Mouse (Mus musculus) 416B (cell line): ENCODE data around the gene Gm36210.
"Not testable (repeated sequence)": the region's sequence is repeated elsewhere in the genome, so short reads cannot be mapped to it uniquely, and the experiment has no call there.

ENCODE experiments used
- DNase-seq: peaks from one replicate; pipeline ENCODE4 v3.0.0; 2011; ENCODE audit warnings: low read depth

Gm36210 gene

DNA sequence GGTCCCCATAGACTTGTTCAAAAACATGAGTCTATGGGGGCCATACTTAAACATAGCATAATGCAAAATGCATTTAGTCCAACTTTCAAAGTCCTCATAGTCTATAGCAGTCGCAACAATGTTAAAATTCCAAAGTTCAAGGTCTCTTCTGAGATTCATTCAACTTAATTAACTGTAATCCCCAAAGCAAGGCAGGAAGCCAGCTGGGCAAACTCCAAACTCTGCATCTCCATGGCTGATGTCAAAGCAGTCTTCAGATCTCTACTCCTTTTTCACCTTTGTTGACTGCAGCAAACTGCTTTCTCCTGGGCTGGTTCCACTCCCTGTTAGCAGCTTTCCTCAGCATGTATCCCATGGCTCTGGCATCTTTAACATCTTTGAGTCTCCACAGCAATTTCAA, 27.3 kb downstream of the Gm36210 start:
- DNase-seq, result not testable (repeated sequence)

- DNase-seq, result peak; percentile 20
These were observed 28.1 kb downstream of the Gm36210 start for GRCm38 (mm10) chr7:4878186-4878585.

DNA sequence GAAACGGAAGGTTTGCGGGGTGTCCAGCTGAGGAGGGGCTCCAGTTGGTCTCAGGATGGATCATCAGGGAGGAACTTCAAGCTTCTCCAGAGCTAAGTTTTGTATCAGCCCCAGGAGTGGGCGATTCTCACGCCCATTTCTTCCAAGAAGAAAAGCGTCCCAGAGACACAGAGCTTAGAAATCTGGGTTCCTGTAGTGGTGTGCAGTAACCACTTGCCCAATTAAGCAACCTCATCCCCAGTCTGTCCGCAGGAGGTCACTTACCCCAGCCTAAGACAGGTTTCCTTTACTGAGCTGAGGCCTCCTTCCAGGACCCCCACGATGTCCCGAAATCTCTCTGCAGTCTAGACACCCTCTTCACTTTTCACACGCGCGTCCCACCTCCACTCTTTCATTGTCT, 29.1 kb downstream of the Gm36210 start:
- DNase-seq, result no peak

- peak; percentile 95 for DNase-seq
These were observed 29.5 kb downstream of the Gm36210 start, which contains the start of gene Isoc2a for GRCm38 (mm10) chr7:4876753-4877221. Gene Isoc2a, plus strand, starts transcription at chr7:4877153.

DNA sequence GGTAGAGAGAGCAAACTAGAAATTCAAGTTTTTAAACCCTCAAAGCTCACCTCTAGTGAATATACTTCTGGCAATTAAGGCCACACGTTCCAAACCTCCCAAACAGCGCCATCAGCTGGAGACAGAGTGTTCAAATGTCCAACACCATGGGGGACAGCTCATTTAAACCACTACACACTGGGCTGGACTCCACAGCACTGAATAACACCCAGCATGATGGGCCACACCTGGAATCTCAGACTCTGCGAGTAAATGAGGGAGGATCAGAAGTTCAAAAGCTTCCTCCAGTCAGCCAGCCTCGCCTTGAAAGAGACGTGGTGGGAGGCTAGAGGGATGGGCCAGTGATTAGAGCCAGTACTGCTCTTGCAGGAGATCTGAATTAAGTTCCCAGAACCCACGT, 36.2 kb downstream of the Gm36210 start, which contains the start of gene Isoc2b:
Gene Isoc2b (minus strand): TSS at position 126 of the 400 bp plus-strand sequence.
- DNase-seq, result no peak

DNA sequence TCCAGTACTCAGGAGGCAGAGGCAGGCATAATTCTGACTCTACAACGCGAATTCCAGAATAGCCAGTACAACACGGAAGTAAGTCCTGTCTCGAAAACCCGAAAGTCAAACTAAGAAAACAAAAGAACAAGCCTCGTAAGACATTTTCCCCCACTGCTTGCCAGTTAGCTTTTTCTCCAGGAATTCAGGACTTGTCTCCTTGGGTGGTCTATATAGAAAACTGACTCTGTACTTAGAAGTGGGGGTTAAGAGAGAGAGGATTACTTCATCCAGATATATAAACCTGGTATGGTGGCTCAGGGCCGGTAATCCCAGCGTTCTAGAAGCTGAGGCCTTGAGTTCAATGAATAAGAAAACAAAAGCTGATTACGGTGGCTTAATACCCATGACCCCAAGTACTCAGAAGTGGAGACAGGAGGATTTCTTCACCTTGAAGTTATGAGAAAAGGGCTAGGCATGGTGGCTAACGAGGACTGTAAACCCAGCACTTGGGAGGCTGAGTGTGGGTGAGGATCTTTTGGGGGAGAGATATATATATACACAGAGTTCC, 39.6 kb downstream of the Gm36210 start:
- peak; percentile 37 for DNase-seq

- DNase-seq, result peak; percentile 96
These were observed 40.5 kb downstream of the Gm36210 start for GRCm38 (mm10) chr7:4865579-4866493.

DNA sequence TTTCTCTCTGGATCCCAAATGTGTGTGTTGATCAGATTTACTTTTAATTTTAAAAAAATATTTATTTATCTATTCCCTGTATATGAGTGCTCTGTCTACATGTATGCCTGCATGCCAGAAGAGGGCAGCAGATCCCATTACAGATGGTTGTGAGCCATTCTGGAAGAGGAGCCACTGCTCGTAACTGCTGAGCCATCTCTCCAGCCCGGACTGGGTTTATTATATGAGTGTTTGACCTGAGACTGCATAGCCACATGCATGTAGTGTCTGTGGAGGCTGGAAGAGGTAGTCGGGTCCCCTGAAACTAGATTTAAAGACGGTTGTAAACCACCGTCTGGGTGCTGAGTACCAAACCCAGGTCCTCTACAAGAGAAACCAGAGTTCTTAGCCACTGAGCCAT, 41.2 kb downstream of the Gm36210 start:
- DNase-seq, result peak; percentile 72

DNA sequence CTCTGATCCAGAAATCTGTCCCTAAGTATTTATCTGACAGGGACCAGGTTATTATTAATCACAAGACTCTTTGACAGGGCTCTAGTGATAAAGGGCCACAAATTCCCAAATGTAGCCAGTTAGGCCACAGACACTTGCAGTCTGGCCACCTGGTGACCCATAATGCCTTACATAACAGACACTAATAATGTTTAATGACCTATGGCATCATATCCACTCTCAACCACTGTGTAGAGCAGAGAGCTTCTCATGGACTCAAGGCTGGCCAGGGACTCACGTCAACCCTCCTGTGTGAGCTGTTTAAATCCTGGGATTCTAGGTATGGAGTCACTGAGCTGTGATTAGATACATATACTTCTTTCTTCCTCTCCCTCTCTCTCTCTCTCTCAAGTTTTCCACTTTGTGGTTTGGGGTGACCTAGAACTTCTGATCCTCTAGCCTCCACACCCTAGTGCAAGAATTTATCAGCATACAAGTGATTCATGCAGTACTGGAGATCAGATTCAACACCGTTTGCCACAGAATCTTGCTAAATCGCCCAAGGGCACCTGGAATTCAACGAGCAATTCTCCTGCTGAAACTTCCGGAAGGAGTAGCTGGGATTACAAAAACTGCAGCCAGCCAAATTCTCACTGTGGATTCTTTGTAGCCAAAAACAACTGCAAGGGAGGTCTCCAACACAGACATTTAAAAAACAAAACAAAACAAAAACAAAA, 42.0 kb downstream of the Gm36210 start:
- DNase-seq, result no peak

- no peak for DNase-seq
These were observed 42.7 kb downstream of the Gm36210 start for GRCm38 (mm10) chr7:4863541-4864080.

DNA sequence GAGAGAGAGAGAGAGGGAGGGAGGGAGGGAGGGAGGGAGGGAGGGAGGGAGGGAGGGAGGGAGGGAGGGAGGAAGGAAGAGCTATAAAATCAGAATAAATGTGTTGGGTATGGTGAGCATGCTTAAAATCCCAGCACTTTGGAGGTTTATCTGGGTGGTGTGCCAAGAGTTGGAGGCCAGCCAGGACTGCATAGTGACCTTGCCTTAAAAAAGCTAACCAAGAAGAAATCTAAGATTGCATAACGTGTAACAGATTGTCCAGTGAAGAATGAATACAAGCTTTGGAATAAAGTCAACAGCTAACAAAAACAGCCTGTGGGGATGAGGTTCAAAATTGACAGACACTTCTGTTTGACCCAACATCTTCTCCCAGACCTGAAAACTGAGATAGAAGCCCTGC, 43.3 kb downstream of the Gm36210 start:
- DNase-seq, result peak; percentile 62

DNA sequence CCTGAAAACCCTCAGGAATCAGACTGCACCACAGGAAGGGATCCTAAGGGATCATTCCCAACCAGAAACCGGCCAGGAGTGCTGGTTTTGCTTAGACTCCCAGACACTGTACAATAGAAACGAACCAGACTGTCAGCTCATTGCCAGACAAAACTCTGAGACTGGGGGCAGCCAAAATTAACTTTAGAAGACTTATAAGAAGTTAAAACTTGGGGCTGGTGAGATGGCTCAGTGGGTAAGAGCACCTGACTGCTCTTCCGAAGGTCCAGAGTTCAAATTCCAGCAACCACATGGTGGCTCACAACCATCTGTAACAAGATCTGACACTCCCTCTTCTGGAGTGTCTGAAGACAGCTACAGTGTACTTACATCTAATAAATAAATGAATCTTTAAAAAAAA, 45.4 kb downstream of the Gm36210 start:
- not testable (repeated sequence) for DNase-seq

DNA sequence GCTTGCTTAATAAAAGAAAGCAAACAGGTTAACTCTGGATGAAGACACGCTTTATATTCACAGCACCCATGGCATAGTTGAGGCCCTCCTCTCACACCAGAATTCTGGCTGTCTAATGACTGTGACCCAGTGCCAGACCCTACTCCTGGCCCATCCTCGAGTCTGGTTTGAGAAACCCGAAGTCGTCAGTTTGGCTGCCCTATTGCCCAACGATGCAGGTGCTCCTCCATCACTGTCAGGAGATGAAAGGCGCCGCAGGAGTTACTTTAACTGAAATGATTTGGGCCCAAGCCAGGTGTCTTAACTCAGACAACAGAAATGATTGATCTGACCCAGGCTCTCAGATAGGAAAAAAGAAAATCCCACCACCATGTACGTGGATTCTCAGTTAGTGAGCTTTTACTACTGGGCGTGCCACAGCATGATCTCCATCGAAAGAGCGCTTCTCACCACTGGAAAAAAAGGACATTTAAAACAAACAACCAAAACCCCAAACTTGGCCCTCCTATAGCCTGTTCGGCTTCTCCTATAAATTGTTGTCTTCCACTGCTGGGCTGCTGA, 46.8 kb downstream of the Gm36210 start:
- DNase-seq, result no peak

DNA sequence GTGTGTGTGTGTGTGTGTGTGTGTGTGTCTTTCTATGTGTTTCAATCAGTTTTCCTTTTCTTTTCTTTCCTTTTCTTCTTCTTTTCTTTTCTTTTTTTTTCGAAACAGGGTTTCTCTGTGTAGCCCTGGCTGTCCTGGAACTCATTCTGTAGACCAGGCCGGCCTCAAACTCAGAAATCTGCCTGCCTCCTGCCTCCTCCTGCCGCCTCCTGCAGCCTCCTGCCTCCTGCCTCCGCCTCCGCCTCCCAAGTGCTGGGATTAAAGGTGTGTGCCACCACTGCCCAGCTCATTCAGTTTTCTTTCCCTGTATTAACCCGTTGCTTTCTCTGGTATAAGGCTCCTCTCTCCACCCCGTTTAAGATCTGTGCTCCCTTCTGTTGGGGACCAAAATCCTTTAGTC, 49.0 kb downstream of the Gm36210 start:
- no peak for DNase-seq

GRCm38 (mm10) chr7:4856508-4856907, 49.8 kb downstream of the Gm36210 start:
- no peak for DNase-seq

- no peak for DNase-seq
These were observed 52.7 kb downstream of the Gm36210 start for GRCm38 (mm10) chr7:4853613-4854012.

DNA sequence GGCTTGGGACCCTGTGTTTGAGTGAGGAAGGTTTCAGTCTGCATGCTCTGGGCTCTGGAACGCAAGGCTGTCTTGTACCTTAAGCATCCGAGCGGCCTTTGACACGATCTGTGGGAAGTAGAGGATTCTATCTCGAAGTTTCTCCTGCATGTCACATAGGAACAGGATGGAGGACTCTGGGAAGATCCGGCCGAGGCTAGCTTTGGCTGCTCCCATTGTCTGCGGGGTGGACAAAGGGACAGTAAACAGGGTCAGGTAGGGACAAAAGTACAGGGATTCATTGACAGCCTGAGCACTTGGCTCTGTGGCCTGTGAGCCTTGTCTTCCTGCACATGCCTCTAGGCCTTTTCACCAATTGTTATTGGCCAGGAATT, 55.0 kb downstream of the Gm36210 start:
- DNase-seq, result no peak

DNA sequence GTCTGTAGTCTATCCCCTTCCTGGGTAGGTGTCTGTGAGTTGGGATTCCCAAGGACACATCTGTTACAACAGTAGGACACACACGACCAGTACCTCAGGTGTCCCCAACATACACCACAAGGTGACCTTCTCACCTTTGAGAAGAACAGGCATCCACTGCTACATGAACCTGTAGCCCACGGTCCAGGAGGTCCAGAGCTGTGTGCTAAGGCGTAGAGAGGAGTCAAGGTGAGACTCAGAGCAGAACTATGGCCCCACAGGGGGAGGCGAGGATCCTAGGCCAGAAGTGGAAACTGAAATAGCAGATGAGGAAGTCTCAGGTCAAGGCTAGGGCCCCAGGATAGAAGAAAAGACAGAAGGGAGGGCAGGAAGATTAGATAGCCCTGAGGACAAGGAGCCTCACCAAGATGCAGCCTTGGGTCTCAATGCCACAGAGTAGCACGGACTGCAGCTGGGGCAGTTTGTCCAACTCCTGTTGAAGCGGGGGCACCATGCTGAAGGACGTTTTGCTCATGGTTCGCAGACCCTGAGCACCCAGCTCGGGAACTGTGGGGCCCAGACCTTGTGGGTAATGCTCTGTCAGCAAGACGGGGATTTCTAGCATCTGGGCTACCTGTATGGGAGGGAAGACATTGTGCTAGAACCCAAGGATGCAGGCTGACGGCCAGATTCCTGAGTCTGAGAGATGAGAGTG, 55.5 kb downstream of the Gm36210 start:
- no peak for DNase-seq

GRCm38 (mm10) chr7:4849372-4849771, 56.9 kb downstream of the Gm36210 start:
- no peak for DNase-seq
